Mouse (Mus musculus) layer of hippocampus, adult 2 months (tissue): Measurements from ENCODE around the gene Cdipt. TPM values are rescaled to one million over a fixed set of nuclear protein-coding genes. Genes with fewer than 3 reads are reported as not detected.

Experiments
- DNase-seq, 2 experiments: peaks; one replicate each; pipeline ENCODE4 v3.0.0; 2022; ENCODE audit warnings: low spot score in 2 of 2
- H3K27ac ChIP-seq: fragments of 200-600 bp; 2 replicates; pipeline ENCODE4 v1.8.1; 2022
- H3K4me3 ChIP-seq: fragments of 200-600 bp; 2 replicates; pipeline ENCODE4 v1.8.1; 2022; ENCODE audit warnings: mild to moderate bottlenecking
- CTCF ChIP-seq: fragments of 200-600 bp; conservative IDR thresholded peaks from 2 replicates; pipeline ENCODE4 v1.8.1; 2022; ENCODE audit warnings: antibody characterized with exemption, mild to moderate bottlenecking, moderate library complexity
- total RNA-seq, 2 experiments: library from RNA; stranded (reverse); gene quantifications; 2 replicates each; pipeline ENCODE4 v1.2.3; 2021

Cdipt gene
- total RNA-seq, 2 experiments from 2014 or later: 155 to 167 TPM

GRCm38 (mm10) chr7:127018416-127019305 lies 42.9 kb downstream of the Cdipt start:
- peak overlapping the region; percentile 99 for H3K27ac ChIP-seq
- no peak for TF ChIP-seq CTCF
- DNase-seq: no peak
- H3K4me3 ChIP-seq: peak overlapping the region; percentile 77

DNA sequence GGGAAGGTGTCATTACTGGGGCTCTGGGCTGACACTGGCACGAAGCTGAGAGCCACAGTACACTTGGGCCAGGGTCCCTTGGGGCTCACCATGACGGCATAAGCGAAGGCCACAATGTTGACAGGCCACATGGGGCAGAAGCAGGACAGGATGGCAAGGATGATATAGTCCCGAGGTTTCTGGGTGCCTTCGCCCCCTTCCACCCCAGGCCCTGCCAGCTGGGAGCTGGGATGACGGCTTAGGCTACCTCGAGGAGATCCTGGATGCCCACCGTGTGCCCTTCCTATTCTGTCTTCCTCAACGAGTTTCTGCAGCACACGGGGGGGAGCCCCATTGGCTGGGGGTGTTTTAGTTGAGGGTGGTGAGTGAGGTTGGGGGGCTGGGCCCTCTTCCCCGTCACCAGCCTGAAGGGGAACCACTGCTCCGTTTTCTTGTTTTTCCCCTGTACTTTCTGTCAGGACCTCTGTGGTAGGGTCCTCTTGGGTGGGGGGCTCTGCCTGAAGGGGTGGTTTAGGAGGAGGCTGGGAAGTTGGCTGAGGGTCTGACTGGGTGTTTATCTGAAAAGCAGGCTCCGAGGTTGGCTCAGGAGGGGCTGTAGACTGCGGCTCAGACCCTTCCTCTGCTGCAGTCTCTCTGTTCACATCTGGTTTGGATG lies 43.7 kb downstream of the Cdipt start:
- DNase-seq: no peak
- peak overlapping the region; percentile 77 for H3K4me3 ChIP-seq
- no peak for TF ChIP-seq CTCF
- peak overlapping the region; percentile 99 for H3K27ac ChIP-seq

GRCm38 (mm10) chr7:127020031-127020430 lies 44.3 kb downstream of the Cdipt start:
- peak overlapping the region; percentile 99 for H3K27ac ChIP-seq
- TF ChIP-seq CTCF: no peak
- peak in 1 of 2 experiments; percentile 27 for DNase-seq
- H3K4me3 ChIP-seq: peak overlapping the region; percentile 77

DNA sequence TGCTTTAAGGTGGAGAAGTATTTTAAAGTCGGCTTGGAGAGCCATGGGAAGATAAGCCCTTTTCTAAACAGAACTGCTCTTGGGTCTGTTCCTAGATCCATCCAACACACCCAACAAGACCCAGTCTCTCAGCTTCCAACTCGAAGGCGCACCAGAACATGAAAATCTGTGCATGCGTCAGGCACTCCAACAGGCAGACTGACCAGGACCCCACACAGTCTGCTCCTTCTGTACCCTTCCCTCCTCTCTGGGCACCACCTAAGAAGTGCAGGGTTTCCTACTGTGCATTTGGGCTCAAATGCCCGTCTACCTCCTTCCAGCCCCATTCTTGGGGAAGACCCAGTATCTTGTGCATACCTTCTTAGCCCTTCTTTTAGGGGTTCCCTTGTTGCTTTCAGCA lies 44.8 kb downstream of the Cdipt start:
- DNase-seq: no peak
- peak overlapping the region; percentile 77 for H3K4me3 ChIP-seq
- no peak for TF ChIP-seq CTCF
- peak overlapping the region; percentile 99 for H3K27ac ChIP-seq

DNA sequence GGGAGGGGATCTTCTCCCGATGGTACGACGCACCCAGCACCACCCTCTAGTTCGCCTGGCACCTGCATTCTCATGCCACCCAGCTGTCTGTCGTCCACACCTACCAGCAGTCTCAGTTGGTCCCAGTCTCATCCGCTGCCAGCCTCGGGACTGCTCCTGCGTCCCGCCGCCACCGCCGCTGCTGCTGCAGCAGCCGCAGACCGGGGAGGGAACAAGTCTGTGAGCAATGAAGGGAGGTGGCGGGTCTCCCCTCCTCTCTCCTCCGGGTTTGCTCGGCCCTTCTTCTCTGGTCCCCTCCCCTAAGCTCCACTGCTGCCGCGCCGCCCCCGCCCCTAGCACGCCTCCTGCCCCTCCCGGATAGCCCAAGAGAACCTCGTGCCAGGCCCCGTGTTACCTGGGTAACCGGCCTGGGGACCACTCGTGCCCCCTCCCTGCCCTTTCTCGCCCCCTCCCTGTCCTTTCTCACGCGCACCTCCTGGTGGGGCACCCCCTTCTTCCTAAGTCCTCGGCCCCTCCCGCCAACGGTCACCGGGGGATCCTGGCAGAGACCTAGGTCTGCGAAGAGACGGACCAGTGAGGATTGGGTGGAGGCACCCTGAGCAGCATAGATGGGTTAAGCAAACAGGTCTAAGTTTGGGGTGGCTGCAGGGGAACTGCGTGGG lies 45.3 kb downstream of the Cdipt start, which contains the start of the genes Gm42742 and Prrt2:
Gene Gm42742, minus strand, starts transcription at position 197 of the 662 bp plus-strand sequence.
Gene Prrt2, minus strand, starts transcription at position 311 of the 662 bp plus-strand sequence.
- DNase-seq: peak; percentile 62 to 72
- no peak for TF ChIP-seq CTCF
- Histone ChIP-seq H3K27ac (peak within 1 kb of the TSS; percentile 99), H3K4me3 (peak within 1 kb of the TSS; percentile 77)

GRCm38 (mm10) chr7:127021563-127022527 lies 46.1 kb downstream of the Cdipt start:
- TF ChIP-seq CTCF: no peak
- peak overlapping the region; percentile 77 for H3K4me3 ChIP-seq
- peak overlapping the region; percentile 99 for H3K27ac ChIP-seq
- DNase-seq: no peak

- no peak for TF ChIP-seq CTCF
- H3K27ac ChIP-seq: peak overlapping the region; percentile 99
- no peak overlapping the region for H3K4me3 ChIP-seq
- DNase-seq: no peak
Measured at GRCm38 (mm10) chr7:127022528-127023271, 47.0 kb downstream of the Cdipt start.

DNA sequence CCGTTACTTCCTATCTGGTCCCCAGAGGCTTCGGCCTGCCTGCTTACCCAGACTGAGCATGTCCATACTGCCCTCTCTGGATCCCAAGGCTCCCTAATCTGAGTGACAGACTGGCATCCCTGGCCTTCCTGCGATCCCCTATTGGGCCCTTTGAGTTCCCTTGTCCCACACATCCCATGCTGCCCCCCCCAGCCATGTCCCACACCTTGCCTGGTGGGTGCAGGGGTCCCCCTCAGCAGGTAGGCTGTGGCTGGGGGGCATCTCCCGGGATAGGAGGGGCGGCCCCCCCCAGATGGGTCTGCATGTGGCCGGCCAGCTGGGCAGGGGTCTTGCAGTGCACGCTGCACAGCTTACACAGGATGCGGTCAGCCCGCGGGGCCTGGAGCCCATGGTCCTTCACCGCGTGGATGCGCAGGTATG lies 47.6 kb downstream of the Cdipt start:
- Histone ChIP-seq H3K4me3 (no peak overlapping the region), H3K27ac (peak overlapping the region; percentile 99)
- DNase-seq: no peak
- TF ChIP-seq CTCF: no peak

- TF ChIP-seq CTCF: no peak
- Histone ChIP-seq H3K4me3 (peak overlapping the region; percentile 77), H3K27ac (peak overlapping the region; percentile 97)
- DNase-seq: no peak
Measured at GRCm38 (mm10) chr7:127023896-127024690, 48.4 kb downstream of the Cdipt start.

- TF ChIP-seq CTCF: peak; percentile 68
- H3K4me3 ChIP-seq: peak overlapping the region; percentile 77
- DNase-seq: peak; percentile 76 to 81
- peak overlapping the region; percentile 97 for H3K27ac ChIP-seq
Measured at GRCm38 (mm10) chr7:127024755-127025555, 49.2 kb downstream of the Cdipt start.
